ENCODE assay signal across 8 mouse cellular contexts in genomic region chr2:164167752-164168570, GRCm38 (mm10). TPM values are rescaled to one million over a fixed set of nuclear protein-coding genes. Genes with fewer than 3 reads are reported as not detected.
DNase-seq lines count a peak whose midpoint lies in the region; ATAC-seq lines count a peak whose summit lies in the region.

No protein-coding gene starts in this region.

- no peaks in the 10 kb centered on the region for H3K36me3 ChIP-seq in limb, embryonic 15.5 days

- peak overlapping the region; percentile 73 for H3K4me2 ChIP-seq in limb, embryonic 15.5 days

- 14% methylated on average over 89 of the region's 90 CpGs for WGBS in limb, embryonic 15.5 days

- H3K27me3 ChIP-seq in limb, embryonic 15.5 days, result peaks cover 66% of the 10 kb centered on the region

- peaks cover 25% of the 10 kb centered on the region for H3K4me1 ChIP-seq in limb, embryonic 15.5 days

- DNase-seq in adrenal gland, postnatal 14 days, result peak; percentile 10
- DNase-seq in adrenal gland, adult (ENCODE audit: inconsistent age in 2 of 2, low spot score in 1 of 2), result no peak
- peak; percentile 55 for DNase-seq in retina, postnatal 1 day
- no peak for DNase-seq in retina, embryonic 14.5 days (ENCODE audit: low spot score)
- DNase-seq in testis, postnatal 10 days (ENCODE audit: low spot score), result peak; percentile 46
- DNase-seq in cerebellum, adult 9-10 months, result no peak
- DNase-seq in left cerebral cortex, adult 11 months (ENCODE audit: low spot score), result no peak

- 0 out of 2 replicates have a peak, but pooled peaks have one; percentile 36 for ATAC-seq in limb, embryonic 15.5 days (ENCODE audit: insufficient number of reproducible peaks, low FRiP score, low TSS enrichment, low read depth)

- H3K4me3 ChIP-seq in limb, embryonic 15.5 days, result peak overlapping the region; percentile 36

- no peak overlapping the region for H3K9ac ChIP-seq in limb, embryonic 15.5 days

- H3K9me3 ChIP-seq in limb, embryonic 15.5 days, result no peaks in the 10 kb centered on the region

- H3K27ac ChIP-seq in limb, embryonic 15.5 days, result no peak overlapping the region

RNA-seq across cellular contexts. Expression of gene Kcns1, which starts 3.0 kb away (rescaled TPM):
- total RNA-seq in adrenal gland, postnatal 14 days (2021), result not detected in 2 replicates
- polyA plus RNA-seq in limb, embryonic 15.5 days (2015; fragmentation: Nextera tagmentation; extraction: Ambion mirVana), result 2.0 and 3.6 TPM in 2 replicates

RNA-seq across cellular contexts. Expression of gene Wfdc5, which starts 14.6 kb away (rescaled TPM):
- total RNA-seq in adrenal gland, postnatal 14 days (2021), result not detected in 2 replicates
- polyA plus RNA-seq in limb, embryonic 15.5 days (2015; fragmentation: Nextera tagmentation; extraction: Ambion mirVana), result 9.1 and 10.3 TPM in 2 replicates

RNA-seq across cellular contexts. Expression of gene Wfdc12, which starts 22.4 kb away (rescaled TPM):
- 1.1 TPM in 1 of 2 replicates, not detected in the other for total RNA-seq in adrenal gland, postnatal 14 days (2021)
- 0.40 TPM in 1 of 2 replicates, not detected in the other for polyA plus RNA-seq in limb, embryonic 15.5 days (2015; fragmentation: Nextera tagmentation; extraction: Ambion mirVana)

RNA-seq across cellular contexts. Expression of gene Wfdc15a, which starts 32.0 kb away (rescaled TPM):
- not detected in 2 replicates for total RNA-seq in adrenal gland, postnatal 14 days (2021)
- not detected in 2 replicates for polyA plus RNA-seq in limb, embryonic 15.5 days (2015; fragmentation: Nextera tagmentation; extraction: Ambion mirVana)

RNA-seq across cellular contexts. Expression of gene Wfdc15b, which starts 53.5 kb away (rescaled TPM):
- total RNA-seq in adrenal gland, postnatal 14 days (2021), result not detected in 2 replicates
- polyA plus RNA-seq in limb, embryonic 15.5 days (2015; fragmentation: Nextera tagmentation; extraction: Ambion mirVana), result not detected in 2 replicates

Comparison
In these comparisons a context has a peak if more than half of its experiments do, and no peak if none do; other contexts are left out.
1. DNase-seq: peak in adrenal gland, postnatal 14 days (single experiment), retina, postnatal 1 day (single experiment) and testis, postnatal 10 days (single experiment); none in adrenal gland, adult (0 of 2), retina, embryonic 14.5 days (single experiment), cerebellum, adult 9-10 months (single experiment) and left cerebral cortex, adult 11 months (single experiment).